Mouse (Mus musculus): ENCODE measurements around the gene E2f6.

- TF ChIP-seq CTCF (conservative IDR thresholded peaks at IDR 0.05 in 1 of 2, IDR thresholded peaks at IDR 0.05 in 1 of 2; ENCODE audit: low read depth in 2 of 2, low read length in 2 of 2) (no peak), POLR2AphosphoS2 (IDR thresholded peaks at IDR 0.05; ENCODE audit: low read depth, low read length) (no peak), SMC3 (IDR thresholded peaks at IDR 0.05; ENCODE audit: low read depth, low read length) (no peak), MAX (IDR thresholded peaks at IDR 0.05; ENCODE audit: low read length) (no peak), RAD21 (IDR thresholded peaks at IDR 0.05; ENCODE audit: low read depth, low read length) (no peak), TCF12 (IDR thresholded peaks at IDR 0.05; ENCODE audit: low read depth, low read length) (no peak), NRF1 (IDR thresholded peaks at IDR 0.05; ENCODE audit: low read depth, low read length) (no peak), ZKSCAN1 (IDR thresholded peaks at IDR 0.05; ENCODE audit: borderline replicate concordance, low read depth, low read length) (no peak)
Observed at GRCm38 (mm10) chr12:16820761-16821160, 10.0 kb downstream of the E2f6 start.
